In genomic region chr4:78970751-78971150, GRCm38 (mm10) we compare ENCODE assay signal across 25 mouse cellular contexts.
"Had no signal": no experiment of that assay in that cellular context is flagged by ENCODE, and none has a peak within 500 bp of the region (broad histone marks: within the 10 kb centered on the region; RNA-seq: fewer than 3 reads in every experiment).

No protein-coding gene starts in this region.

- DNase-seq: forebrain, postnatal 0 days; gastrocnemius, postnatal 14 days; gastrocnemius, postnatal 36 days; heart, adult 11 months; heart, adult 2 months; heart, postnatal 14 days; heart, postnatal 36 days; kidney, adult 18-20 months; kidney, adult 8-10 months; kidney, postnatal 10 days; kidney, postnatal 25 days; kidney, postnatal 4 days; liver had no signal

- ATAC-seq: forebrain, postnatal 0 days; hindbrain, embryonic 16.5 days; inflammation-experienced regulatory T-cells, adult 6 months; intestine, embryonic 15.5 days; intestine, postnatal 0 days had no signal

- H3K9ac ChIP-seq: forebrain, postnatal 0 days; heart, embryonic 13.5 days; heart, embryonic 15.5 days; hindbrain, embryonic 13.5 days; intestine, embryonic 15.5 days; limb, embryonic 12.5 days had no signal

- H3K4me1 ChIP-seq: heart, embryonic 13.5 days; heart, embryonic 15.5 days; hindbrain, embryonic 13.5 days; intestine, embryonic 15.5 days; limb, embryonic 10.5 days; limb, embryonic 12.5 days had no signal

- H3K9me3 ChIP-seq: heart, embryonic 13.5 days; heart, embryonic 15.5 days; hindbrain, embryonic 13.5 days; intestine, embryonic 15.5 days; limb, embryonic 10.5 days; limb, embryonic 12.5 days had no signal

- H3K4me2 ChIP-seq: heart, embryonic 11.5 days; heart, embryonic 13.5 days; heart, embryonic 15.5 days; hindbrain, embryonic 13.5 days; intestine, embryonic 15.5 days; limb, embryonic 12.5 days; liver, embryonic 11.5 days had no signal

- H3K27ac ChIP-seq: heart, adult 2 months; heart, embryonic 13.5 days; heart, embryonic 15.5 days; hindbrain, embryonic 13.5 days; intestine, embryonic 15.5 days; layer of hippocampus, adult 2 months; limb, embryonic 10.5 days; limb, embryonic 12.5 days had no signal

- H3K36me3 ChIP-seq: heart, embryonic 13.5 days; heart, embryonic 15.5 days; hindbrain, embryonic 13.5 days; intestine, embryonic 15.5 days; limb, embryonic 10.5 days; limb, embryonic 12.5 days had no signal

- H3K4me3 ChIP-seq: heart, adult 2 months; heart, embryonic 13.5 days; heart, embryonic 15.5 days; hindbrain, embryonic 13.5 days; intestine, embryonic 15.5 days; layer of hippocampus, adult 2 months; limb, embryonic 10.5 days; limb, embryonic 12.5 days had no signal

- H3K27me3 ChIP-seq: heart, embryonic 13.5 days; heart, embryonic 15.5 days; hindbrain, embryonic 13.5 days; intestine, embryonic 15.5 days; limb, embryonic 12.5 days had no signal
